Mouse (Mus musculus) left cerebral cortex, adult 9 months (tissue): ENCODE measurements around the gene Pdxk.
"Not testable (repeated sequence)": the region's sequence is repeated elsewhere in the genome, so short reads cannot be mapped to it uniquely, and the experiment has no call there.

Source experiments
- DNase-seq, 2 experiments: peaks; one replicate each; pipeline ENCODE4 v3.0.0; 2022; ENCODE audit warnings: low spot score in 2 of 2

The Pdxk gene

GRCm38 (mm10) chr10:78464792-78465207, at the start of gene Pdxk:
Pdxk (minus strand) TSS chr10:78464975.
- peak; percentile 96 to 97 for DNase-seq

- DNase-seq = no peak
Observed at GRCm38 (mm10) chr10:78502986-78503733, 38.4 kb upstream of the Pdxk start.

- peak in 1 of 2 experiments; percentile 85 for DNase-seq
Observed at GRCm38 (mm10) chr10:78487431-78488086, 22.8 kb upstream of the Pdxk start.

GRCm38 (mm10) chr10:78486871-78487270, 22.1 kb upstream of the Pdxk start:
- no peak for DNase-seq

GRCm38 (mm10) chr10:78485369-78485768, 20.6 kb upstream of the Pdxk start:
- DNase-seq = not testable (repeated sequence)

GRCm38 (mm10) chr10:78481928-78482499, 17.2 kb upstream of the Pdxk start:
- DNase-seq = no peak

GRCm38 (mm10) chr10:78480954-78481927, 16.5 kb upstream of the Pdxk start:
- no peak for DNase-seq

- no peak for DNase-seq
Observed at GRCm38 (mm10) chr10:78476821-78477220, 12.0 kb upstream of the Pdxk start.

GRCm38 (mm10) chr10:78474759-78475158, 10.0 kb upstream of the Pdxk start:
- no peak for DNase-seq

- DNase-seq = no peak
Observed at GRCm38 (mm10) chr10:78473434-78473833, 8.7 kb upstream of the Pdxk start.

GRCm38 (mm10) chr10:78472046-78472445, 7.3 kb upstream of the Pdxk start:
- no peak for DNase-seq

GRCm38 (mm10) chr10:78470582-78471313, 6.0 kb upstream of the Pdxk start:
- DNase-seq = peak in 1 of 2 experiments; percentile 46

GRCm38 (mm10) chr10:78467761-78468310, 3.1 kb upstream of the Pdxk start:
- no peak for DNase-seq

- no peak for DNase-seq
Observed at GRCm38 (mm10) chr10:78466647-78467046, 1.9 kb upstream of the Pdxk start.

GRCm38 (mm10) chr10:78465472-78465871, 697 bp upstream of the Pdxk start:
- DNase-seq = no peak

GRCm38 (mm10) chr10:78464201-78464791, 479 bp downstream of the Pdxk start:
- no peak for DNase-seq

- no peak for DNase-seq
Observed at GRCm38 (mm10) chr10:78463769-78464167, 1.0 kb downstream of the Pdxk start.

GRCm38 (mm10) chr10:78462945-78463768, 1.6 kb downstream of the Pdxk start:
- no peak for DNase-seq

- no peak for DNase-seq
Observed at GRCm38 (mm10) chr10:78461767-78462166, 3.0 kb downstream of the Pdxk start.
